Mouse (Mus musculus): ENCODE data around the gene Tgfb2. TPM values are rescaled to one million over a fixed set of nuclear protein-coding genes. Genes with fewer than 3 reads are reported as not detected.
A peak's percentile ranks its signal among the peaks of the same experiment; 100 is the strongest.

The Tgfb2 gene
- polyA plus RNA-seq (2017; shearing (Covaris generic)) = under 1 TPM; 0.08 to 0.51 TPM

DNA sequence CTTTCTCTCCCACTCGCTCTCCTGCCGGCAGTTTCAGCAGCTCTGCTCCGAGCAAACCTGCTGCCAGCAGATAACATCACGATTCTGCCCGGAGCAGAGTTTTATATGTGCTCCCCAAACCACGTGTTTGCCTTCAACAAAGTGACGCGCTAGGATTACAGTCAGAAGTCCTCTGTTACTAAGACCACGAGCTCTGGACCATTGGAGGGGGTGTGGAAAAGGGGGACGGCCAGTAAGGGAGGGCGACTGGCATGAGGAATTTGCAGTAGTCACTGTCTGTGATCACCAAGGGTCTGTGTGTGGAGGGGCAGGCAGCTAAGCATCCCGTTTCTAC lies at the start of gene Tgfb2:
Tgfb2 (minus strand) TSS at position 75 of the 334 bp plus-strand sequence.
- no peak for ATAC-seq

DNA sequence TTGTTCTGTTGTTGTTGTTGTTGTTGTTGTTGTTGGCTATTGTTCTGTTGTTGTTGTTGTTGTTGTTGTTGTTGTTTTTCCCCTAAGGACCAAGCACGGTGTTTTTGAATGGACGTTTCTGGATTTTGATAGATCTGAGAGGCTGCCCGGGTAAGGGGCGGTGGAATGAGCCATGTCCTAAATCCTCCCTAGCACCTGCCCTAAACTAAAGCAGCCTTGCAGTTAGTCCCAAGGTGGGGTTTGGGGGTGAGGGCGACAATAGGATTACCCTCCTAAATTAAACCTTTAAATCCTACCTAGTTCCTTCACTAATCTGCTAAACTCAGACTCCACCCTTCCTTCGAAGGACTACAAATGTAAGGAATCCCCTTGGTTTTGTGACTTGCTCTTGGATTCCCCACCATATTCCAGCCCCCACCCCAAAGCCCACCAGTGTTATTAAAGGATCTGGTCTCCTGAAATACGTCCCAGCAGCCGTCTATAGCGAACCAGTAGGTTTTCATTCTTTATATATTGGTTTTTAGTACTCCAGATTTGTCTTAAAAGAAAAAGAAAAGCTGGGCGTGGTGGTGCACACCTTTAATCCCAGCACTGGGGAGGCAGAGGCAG lies 44.0 kb upstream of the Tgfb2 start:
- ATAC-seq = peak; percentile 20

DNA sequence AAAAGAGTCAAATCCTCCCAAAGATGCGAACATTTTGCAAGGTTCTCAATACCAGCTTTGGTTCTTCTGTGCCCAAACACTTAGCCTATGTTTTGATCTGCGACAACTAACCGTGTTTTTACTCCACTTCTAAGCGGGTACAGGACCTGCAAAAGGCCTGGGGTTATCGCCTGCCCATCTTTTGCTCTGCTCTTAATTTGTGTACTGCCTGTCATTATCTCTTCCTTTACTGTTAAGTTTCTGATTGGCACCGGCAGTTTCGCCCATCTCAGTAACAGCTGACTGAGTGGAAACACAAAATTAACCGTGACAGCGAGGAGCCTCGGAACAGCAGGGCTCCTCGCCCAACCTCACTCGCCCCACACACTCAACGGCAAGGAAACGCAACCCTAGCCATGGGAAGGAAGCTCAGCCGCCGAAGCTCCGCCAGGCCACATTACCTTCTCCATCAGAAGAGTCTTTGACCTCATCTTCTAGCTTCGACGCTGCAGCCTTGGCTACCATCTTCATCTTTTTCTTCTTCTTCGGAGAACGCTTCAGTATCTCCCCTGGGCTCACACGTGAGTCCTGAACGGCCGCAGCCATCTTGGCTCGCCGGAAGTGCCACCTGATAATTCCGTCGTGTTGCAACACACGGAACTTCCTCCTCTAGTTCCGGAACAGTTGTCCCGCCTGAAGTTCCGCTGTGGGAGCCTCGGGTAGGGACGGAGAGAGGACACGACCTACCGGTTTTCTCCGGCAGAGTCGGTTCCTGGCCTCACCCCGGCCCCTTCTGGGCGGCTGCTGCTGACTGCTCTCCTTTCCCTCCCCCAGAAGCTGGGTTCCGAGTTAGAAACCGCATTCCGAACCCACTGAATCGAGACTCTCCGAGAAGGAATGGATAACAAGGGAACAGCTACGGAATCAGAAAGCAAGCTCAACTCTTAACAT lies 43.2 kb upstream of the Tgfb2 start, which contains the start of gene Rrp15:
Rrp15 (minus strand) TSS at position 635 of the 930 bp plus-strand sequence.
- peak; percentile 93 for ATAC-seq

DNA sequence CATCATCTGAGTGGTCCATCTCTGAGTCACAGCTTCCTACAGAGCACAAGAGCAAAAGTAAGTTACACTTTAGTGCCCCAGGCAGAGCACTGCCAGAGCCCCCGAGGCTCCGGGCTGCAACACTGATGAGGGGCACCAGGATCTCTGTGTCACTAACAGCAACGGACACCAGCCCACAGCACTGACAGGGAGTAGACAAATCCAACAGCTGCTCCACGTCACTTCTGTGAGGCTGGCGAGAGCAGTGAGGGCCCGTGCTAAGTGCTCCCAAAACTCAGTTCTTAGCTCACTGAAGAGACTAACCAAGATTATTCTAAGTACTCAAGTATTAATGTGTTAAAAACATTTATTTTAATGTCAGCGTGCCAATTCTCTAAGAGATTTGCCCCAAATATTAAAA lies 34.0 kb upstream of the Tgfb2 start:
- ATAC-seq = no peak

DNA sequence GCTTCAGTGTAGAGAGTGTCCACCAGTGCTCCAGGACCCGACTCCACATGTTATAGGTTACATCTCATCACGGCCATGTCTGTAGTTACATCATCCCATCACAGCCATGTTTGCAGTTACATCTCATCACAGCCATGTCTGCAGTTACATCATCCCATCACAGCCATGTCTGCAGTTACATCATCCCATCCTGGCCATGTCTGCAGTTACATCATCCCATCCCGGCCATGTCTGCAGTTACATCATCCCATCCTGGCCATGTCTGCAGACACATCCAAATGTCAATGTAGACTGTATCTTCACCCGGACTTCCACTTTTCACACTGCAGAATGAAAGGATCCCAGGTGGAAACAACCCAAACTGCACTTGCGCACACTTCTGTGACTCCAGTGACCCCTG lies 29.7 kb upstream of the Tgfb2 start:
- no peak for ATAC-seq

DNA sequence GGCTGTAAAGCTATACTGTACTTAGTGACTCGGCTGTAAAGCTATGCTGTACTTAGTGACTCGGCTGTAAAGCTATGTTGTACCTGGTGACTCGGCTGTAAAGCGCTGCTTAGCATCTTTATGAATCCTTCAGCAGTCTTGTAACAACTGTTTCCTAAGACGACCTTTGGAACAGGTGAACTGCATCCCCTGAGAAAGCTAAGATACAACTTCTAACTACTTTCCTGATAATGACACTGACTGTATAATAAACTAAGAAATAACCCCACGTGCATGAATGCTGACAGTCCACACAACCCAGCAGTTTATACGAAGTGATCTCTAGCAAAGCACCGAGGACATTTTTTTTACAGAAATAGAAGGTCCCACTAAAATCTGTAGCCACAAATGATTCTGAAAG lies 27.3 kb upstream of the Tgfb2 start:
- no peak for ATAC-seq

DNA sequence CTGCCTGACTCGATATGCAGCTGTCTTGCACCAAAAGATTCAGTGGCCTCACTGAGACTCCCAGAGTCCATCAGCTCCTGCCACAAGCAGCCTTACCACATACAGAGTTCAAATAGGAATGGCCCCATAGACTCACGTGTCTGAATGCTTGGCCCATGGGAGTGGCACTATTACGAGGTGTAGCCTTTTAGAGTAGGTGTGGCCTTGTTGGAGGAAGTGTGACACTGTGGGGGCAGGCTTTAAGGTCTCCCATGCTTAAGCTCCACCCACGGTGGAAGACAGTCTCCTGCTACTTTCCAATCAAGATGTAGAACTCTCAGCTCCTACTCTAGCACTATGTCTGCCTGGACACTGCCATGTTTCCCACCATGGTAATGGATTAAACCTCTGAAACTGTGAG lies 23.0 kb upstream of the Tgfb2 start:
- ATAC-seq = no peak

DNA sequence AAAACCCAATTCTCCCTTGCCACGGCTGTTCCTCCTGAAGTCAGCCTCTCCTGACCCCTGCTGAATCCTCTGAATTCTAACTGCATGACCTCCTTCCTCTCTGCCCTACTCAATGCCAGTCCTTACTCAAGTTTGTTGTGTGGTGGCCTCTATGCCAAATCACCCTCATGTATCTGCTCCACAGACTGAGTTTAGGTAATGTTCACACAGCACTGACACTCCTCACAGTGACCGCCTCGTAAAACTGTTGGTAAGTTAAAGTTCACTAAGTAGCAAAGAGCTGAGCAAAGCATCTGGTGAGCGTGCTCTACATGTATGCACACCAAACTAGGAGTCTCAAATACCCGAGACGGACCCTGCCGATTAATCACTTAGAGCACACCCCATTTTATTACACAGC lies 20.3 kb upstream of the Tgfb2 start:
- ATAC-seq = no peak

DNA sequence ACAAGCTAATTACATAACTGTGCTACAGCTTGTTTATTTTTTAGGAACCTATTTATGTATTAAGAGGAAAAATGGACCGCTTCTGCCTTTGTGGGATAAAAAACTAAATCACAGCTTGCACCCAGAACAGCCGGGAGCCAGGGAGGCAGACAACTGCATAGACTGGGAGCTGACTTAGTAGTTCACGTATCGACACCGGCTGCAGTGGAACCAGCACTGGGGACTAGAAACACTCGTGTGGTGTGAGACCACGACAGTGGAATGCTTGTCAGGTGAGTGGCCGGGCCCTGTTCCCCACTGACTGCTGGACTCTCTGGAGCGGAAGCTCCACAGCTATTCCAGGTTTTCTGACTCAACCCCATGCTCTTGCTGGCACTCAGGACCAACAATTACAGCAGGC lies 16.5 kb upstream of the Tgfb2 start:
- peak; percentile 14 for ATAC-seq

DNA sequence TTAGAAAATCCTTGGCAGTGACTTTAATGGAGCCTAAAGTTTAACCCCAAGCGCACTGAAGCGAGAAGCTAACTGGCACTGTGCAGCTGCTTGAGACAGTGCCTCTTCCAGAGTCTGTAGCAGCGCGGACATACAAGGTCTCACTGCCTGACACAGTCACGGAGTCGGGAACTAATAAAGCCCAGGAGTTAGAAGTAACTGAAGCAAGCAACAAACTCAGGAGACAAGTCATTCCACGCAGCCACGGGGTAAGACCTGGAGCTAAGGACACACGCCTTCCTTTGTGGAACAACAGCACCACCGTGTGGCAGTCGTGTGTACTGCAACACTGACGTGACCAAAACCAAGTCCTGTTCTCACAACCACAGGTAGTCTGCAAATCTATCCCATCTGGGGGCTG lies 16.1 kb upstream of the Tgfb2 start:
- peak; percentile 90 for ATAC-seq

DNA sequence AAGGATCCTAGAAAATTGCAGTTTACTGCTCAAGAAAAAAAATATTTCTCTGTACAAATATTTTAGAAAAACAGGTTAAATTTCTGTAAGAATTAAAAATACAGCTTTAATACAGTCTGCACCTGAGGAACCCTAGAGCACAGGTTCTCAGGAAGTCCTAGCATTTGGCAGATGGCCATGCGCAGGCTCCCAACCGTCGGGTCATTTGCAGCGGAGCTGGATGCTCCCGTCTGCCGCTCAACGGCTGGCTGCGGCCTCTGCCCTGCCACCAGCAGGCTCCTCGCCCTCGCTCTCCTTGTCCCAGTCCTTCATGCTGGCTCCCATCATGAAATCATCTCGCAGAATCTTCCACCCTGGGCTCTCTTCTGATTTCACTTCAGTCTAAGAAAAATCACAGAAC lies 15.4 kb upstream of the Tgfb2 start:
- no peak for ATAC-seq

DNA sequence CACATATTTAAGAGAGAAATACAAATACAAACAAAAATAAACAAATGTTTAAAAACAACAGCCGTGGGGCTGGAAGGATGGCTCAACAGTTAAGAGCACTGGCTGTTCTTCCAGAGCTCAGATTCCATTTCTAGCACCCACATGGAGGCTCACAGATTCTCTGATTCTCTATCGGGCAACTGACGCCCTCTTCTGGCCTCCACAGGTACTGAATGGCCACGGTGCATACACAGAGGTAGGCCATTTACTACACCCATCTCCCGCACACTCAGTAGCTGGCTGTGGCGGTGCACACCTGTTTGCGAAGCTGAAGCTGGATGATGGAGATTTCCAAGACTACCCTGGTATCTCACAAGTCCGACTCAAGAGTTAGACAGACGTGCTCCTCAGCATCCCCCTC lies 13.9 kb upstream of the Tgfb2 start:
- no peak for ATAC-seq

DNA sequence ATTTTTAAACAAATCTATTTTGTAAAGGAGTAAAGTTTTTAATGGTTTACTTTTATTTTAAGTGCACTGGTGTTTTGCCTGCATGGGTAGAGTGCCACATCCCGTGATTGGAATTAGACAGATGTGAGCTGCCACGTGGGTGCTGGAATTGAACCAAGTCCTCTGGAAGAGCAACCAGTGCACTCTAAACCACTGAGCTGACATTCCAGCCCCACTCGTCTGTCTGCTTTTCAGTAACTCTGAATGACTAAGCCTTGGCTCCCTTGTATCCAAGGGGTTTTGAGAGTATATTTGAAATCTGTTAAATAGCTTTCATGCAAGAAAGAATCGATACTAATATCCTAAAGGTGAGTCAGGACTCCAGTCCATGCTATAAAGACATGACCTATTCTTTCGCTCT lies 13.1 kb upstream of the Tgfb2 start:
- ATAC-seq = no peak

DNA sequence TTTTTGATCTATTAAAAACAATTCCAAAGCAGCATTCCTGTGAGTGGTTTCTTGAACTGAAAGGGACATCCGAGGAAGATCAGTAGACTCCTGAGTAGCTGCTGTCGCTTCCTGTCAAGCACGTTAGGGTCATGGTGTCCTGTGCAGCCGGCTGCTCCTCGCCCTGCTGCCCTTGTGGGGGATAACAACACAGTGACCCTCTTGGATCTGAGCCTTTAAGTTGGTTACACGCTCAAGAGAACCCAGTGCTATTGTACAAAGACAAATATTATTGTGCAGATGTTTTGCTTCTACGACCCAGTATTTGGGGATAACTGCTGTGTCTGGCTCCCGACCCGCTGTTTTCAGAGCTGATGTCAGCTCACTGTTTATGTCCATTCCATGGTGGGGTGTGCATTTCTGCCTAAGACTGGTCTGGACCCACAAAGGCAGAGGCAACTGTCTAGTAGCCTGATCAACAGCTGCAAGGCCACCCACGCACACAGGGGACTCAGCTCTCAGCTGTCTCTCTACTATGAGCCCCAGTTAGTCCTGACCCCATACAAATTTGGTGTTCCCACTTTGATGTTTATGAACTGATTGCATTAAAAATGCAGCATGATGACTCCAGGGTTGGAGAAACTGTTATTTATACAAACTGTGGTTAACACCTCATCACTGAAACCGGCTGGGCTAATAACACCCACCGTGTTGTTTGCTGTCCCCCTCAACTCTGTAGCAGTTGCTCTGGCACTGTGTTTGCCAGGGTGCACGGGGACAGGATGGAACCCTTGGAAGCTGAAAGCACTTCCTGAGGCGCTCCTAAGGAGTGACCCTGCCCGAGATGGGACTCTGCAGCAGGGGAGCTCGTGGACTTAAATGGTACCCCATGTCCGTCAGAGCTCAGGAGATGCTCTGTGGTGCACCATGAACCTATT lies 9.4 kb upstream of the Tgfb2 start:
- no peak for ATAC-seq

DNA sequence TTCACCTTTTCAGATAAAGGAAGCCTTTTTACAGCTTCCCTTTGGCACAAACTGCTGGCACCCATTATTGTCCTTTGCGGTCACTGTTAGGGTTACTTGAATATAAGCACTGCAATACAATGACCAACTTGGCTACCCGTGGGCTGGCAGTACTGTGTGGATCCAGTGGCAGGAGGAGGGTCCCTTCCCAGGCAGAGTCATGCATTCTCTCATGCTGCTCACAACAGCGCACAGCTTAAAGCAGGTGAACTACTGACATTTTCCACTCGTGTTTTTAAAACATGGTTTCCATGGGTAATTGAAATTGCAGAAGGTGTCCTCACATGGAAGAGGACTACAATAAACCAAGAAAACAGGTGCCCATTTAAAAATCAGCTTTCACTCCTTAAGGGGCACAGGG lies 8.4 kb upstream of the Tgfb2 start:
- ATAC-seq = no peak

DNA sequence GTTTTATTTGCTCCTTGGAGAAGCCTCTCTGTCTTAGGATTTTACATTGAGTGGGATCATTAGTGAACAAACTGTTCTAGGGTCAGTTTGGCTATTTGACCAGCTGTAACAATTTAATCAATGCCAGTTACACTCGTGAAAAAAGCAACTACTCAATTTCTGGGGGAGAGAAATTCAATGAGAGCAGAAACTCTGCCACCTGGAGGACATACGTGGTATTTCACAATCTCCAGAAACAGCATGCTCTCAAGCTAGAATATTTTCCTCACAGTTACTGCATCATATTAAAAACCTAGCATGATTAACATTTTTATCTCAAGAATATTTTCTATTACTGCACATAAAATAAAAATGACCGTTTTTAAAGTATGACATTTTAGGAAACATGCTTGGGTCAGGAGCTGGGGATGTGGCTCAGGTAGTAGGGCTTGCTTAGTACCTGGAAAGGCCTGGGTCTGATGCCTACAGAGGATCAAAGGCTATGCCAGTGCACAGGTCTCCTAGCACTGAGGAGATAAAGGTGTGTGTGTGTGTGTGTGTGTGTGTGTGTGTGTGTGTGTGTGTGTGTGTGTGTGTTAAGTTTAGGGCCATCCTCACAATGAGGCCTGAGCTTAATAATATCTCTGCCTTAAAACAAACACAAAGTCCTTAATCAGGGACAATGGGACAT lies 7.1 kb upstream of the Tgfb2 start:
- peak; percentile 58 for ATAC-seq

DNA sequence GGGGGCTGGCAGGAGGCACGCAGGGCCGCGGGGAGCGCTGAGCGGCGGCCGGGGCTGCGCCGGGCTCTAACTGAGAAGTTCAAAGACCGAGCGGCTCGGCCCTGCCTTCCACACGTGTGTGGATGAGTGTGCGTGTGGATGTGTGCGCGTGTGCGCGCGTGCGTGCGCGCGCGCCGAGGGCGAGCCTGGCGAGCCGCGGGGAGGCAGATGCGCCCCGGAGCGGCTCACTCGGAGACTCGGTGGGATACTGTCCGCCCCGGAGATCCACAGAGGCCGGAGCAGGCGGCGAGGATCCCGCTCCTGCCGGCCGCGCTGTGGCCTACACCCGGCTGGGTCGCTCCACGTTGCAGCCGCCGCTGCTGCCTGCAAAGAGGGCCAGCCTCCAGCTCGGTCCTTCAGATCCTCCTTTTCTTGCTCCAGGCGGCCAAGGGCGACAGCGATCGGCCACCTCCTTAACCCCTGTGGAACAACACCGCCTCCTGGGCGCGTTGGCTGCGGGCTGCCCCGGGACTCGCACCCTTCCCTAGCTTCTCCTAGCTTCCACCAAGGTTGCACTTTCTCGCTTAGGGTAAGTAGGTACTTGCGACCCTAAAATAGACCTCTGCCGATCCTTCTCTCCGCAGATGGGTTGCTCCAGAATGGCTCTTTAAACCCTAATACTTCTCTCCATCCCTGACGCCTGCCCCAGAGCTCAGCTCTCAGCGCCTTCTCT lies 430 bp downstream of the Tgfb2 start:
- ATAC-seq = peak; percentile 29

DNA sequence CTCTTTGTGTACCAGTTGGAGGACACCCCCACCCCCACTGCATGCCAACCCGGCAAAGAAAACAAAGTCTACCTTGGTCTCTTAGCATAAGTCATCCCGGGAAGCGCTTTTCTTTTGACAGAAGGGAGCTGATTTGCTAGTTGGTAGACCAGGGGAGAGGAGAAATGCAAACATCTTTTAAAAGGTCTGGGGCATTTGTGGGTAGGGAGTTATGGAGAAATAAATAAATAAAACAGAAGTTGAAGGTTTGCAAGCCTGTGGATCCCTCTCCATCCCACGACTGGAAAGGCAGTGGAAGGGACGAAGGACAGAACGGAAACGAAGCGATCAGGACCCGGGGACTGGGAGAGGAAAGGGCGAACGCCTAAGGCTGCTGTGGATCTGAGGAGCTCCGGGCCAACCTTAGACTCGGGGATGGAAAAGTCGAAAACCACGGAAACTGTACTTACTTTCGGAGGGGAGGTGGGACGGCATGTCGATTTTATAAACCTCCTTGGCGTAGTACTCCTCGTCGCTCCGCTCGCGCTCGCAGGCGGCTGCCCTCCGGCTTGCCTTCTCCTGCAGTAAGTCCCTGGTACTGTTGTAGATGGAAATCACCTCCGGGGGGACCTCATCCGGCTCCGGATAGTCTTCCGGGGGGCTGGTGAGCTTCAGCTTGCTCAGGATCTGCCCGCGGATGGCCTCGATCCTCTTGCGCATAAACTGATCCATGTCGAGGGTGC lies 1.6 kb downstream of the Tgfb2 start:
- no peak for ATAC-seq

DNA sequence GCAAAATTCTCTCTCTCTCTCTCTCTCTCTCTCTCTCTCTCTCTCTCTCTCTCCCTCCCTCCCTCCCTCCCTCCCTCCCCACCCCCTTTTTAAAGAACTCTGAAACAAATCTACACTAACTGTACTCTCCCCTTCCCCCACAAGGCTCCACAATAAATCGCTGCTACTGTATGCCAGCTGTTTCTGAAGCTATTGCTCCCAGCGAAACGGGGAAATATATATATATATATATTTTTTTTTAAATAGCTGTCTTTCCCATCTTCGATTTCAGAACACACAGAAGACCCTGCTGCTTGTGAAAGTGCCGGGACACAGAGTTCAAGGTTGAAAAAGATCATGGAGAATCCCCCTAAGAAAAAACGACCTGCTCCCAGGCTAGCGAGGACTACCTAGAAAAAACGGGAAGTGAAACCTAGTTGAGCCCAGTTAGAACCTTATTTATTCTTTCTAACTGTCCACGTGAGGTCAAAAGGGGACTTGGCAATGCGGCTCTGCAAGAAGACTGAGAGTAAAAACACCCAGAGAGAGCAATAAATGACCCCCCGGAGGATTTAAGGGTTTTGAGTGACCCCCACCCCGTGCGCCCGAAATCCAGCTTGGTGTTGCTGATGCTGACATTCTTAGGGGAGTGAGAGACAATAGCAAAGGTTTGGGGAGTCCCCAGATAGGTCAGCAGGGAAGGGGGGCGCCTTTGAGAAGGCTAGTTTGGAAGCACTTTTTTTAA lies 2.4 kb downstream of the Tgfb2 start:
- ATAC-seq = no peak
